Mouse (Mus musculus): ENCODE measurements around the gene Gsx2.

GRCm38 (mm10) chr5:75044310-75044904 is 31.0 kb upstream of the Gsx2 start, which contains the start of gene Chic2:
- TF ChIP-seq GATA1 (IDR thresholded peaks at IDR 0.05; ENCODE audit: borderline replicate concordance, low read length) (no peak), FLI1 (IDR thresholded peaks at IDR 0.05; ENCODE audit: low read length) (no peak)

All from megakaryocyte, embryonic 14.5 days (primary cell).